Mouse (Mus musculus) lung, adult 2 months (tissue): ENCODE data around the gene Mipep.

Experiments used
- CTCF ChIP-seq: fragments of 200-500 bp; IDR thresholded peaks from 2 replicates; pipeline ENCODE4 v1.5.1; 2011; ENCODE audit warnings: mild to moderate bottlenecking, low read length, control low read depth; ENCODE audit not compliant: insufficient read depth
- POLR2A ChIP-seq: fragments of 200-500 bp; IDR thresholded peaks from 2 replicates; pipeline ENCODE4 v1.6.1; 2011; ENCODE audit warnings: low read depth, mild to moderate bottlenecking, control low read depth, low read length, borderline replicate concordance; ENCODE audit errors: extremely low read depth

DNA sequence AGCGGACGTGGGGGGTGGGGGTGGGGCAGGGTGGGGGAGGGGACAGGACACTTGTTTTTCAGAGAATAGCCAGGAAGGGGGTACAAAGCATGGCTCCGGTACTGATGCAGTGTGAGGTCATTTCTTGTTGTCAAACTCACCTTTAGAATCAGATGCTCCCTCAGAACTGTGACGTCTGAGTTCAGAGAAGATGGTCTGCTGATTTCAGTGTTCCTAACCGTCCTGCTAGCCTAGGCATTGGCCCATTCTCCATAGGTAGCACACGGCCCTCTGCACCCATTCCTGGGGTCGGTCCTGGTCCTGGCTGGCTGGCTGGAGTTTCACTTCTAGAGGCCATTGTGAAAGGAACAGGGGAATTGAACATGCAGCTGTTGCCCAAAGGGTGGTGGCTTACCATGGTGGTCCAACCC is 47.2 kb upstream of the Mipep start:
- no peak for TF ChIP-seq POLR2A
- TF ChIP-seq CTCF: no peak
